Mouse (Mus musculus) hindbrain, embryonic 13.5 days (tissue): Measurements from ENCODE around the gene Ccr8. TPM values are rescaled to one million over a fixed set of nuclear protein-coding genes. Genes with fewer than 3 reads are reported as not detected.

Experiments used
- ATAC-seq: fragments of 200-750 bp; cut with Nextera tagmentation; 2 replicates; pipeline ENCODE4 v1.8.0; 2017; ENCODE audit warnings: moderate TSS enrichment; ENCODE audit not compliant: low FRiP score
- H3K27ac ChIP-seq: fragments of 300-500 bp; sonication (generic); 2 replicates; pipeline ENCODE4 v1.5.1; 2015; ENCODE audit warnings: inconsistent platforms, mild to moderate bottlenecking, moderate library complexity
- H3K27me3 ChIP-seq: fragments of 300-500 bp; sonication (generic); 2 replicates; pipeline ENCODE4 v1.6.1; 2015; ENCODE audit warnings: mild to moderate bottlenecking, inconsistent platforms
- H3K36me3 ChIP-seq: fragments of 300-500 bp; sonication (generic); 2 replicates; pipeline ENCODE4 v1.6.1; 2015; ENCODE audit warnings: mild to moderate bottlenecking, inconsistent platforms
- H3K4me1 ChIP-seq: fragments of 300-500 bp; sonication (generic); replicated peaks from 2 replicates; pipeline ENCODE4 v1.6.1; 2015; ENCODE audit warnings: inconsistent platforms
- H3K4me2 ChIP-seq: fragments of 300-500 bp; sonication (generic); 2 replicates; pipeline ENCODE4 v1.6.1; 2015; ENCODE audit warnings: inconsistent platforms, mild to moderate bottlenecking, moderate library complexity
- H3K4me3 ChIP-seq: fragments of 300-500 bp; sonication (generic); 2 replicates; pipeline ENCODE4 v1.5.1; 2015; ENCODE audit warnings: mild to moderate bottlenecking, inconsistent platforms
- H3K9ac ChIP-seq: fragments of 300-500 bp; sonication (generic); 2 replicates; pipeline ENCODE4 v1.6.1; 2015; ENCODE audit warnings: mild to moderate bottlenecking, inconsistent platforms
- H3K9me3 ChIP-seq: fragments of 300-500 bp; sonication (generic); 2 replicates; pipeline ENCODE4 v1.6.1; 2016; ENCODE audit warnings: inconsistent platforms
- WGBS: fragments of 180-500 bp; shearing (Covaris S2); methylation state at CpG from one replicate; pipeline ENCODE4 v1.1.7; 2015; 5-methylcytosine and 5-hydroxymethylcytosine counted together
- polyA plus RNA-seq: library from polyadenylated mRNA; unstranded; fragments of >200 nt; fragmentation: Nextera tagmentation; extraction: Ambion mirVana; gene quantifications from 2 replicates; pipeline ENCODE4 v1.2.1, GENCODE M21; 2015

Gene Ccr8
- polyA plus RNA-seq, 1 experiment from 2014 or later = not detected

DNA sequence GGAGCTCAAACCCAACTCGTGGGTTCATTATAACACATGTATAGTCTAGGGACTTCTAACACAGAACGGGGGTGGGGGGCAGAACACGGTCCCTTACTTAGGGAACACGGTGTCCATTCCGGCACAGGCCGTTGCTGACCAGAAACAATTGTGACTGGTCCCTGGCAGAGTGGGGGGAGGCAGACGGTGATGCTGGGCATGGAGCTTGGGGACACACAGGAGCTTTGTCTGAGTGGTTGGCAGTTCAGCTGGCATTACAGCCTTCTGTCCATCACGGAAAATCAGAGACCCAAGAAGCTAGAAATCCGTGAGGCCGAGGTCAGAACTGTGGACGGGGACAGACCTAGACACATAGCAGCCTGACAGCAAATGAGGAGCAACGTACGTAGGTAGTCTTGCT lies 52.6 kb downstream of the Ccr8 start:
- ATAC-seq = no peak

More for the DNA sequence above, 52.6 kb downstream of the Ccr8 start:
- peaks cover 16% of the 10 kb centered on the region for H3K27me3 ChIP-seq
- H3K9ac ChIP-seq = no peak overlapping the region
- 87% methylated on average over 13 of the region's 13 CpGs for WGBS
- no peak overlapping the region for H3K27ac ChIP-seq
- H3K9me3 ChIP-seq = no peaks in the 10 kb centered on the region
- 0 out of 2 replicates have a peak, but pooled peaks cover 5% of the 10 kb centered on the region for H3K4me1 ChIP-seq
- H3K4me3 ChIP-seq = no peak overlapping the region
- no peak overlapping the region for H3K4me2 ChIP-seq
- no peaks in the 10 kb centered on the region for H3K36me3 ChIP-seq

Other genes with a start within 250 kb of the Ccr8 start
- 63.2 and 65.3 TPM in 2 replicates for gene Wdr48, start 197.2 kb upstream of the Ccr8 start, polyA plus RNA-seq
- 26.0 and 27.9 TPM in 2 replicates for gene Gorasp1, start 154.5 kb upstream of the Ccr8 start, polyA plus RNA-seq
- 0.65 and 1.2 TPM in 2 replicates for gene Ttc21a, start 154.5 kb upstream of the Ccr8 start, polyA plus RNA-seq
- gene Csrnp1, start 107.5 kb upstream of the Ccr8 start, polyA plus RNA-seq = 1.2 and 1.7 TPM in 2 replicates
- 0.04 and 0.09 TPM in 2 replicates for gene Xirp1, start 68.5 kb upstream of the Ccr8 start, polyA plus RNA-seq
- 8.9 and 9.5 TPM in 2 replicates for gene Cx3cr1, start 22.2 kb upstream of the Ccr8 start, polyA plus RNA-seq
- 35.5 and 42.2 TPM in 2 replicates for gene Slc25a38, start 18.3 kb downstream of the Ccr8 start, polyA plus RNA-seq
- 905 and 920 TPM in 2 replicates for gene Rpsa, start 35.6 kb downstream of the Ccr8 start, polyA plus RNA-seq
- not detected in 2 replicates for gene Mobp, start 57.6 kb downstream of the Ccr8 start, polyA plus RNA-seq
- 3.7 and 4.3 TPM in 2 replicates for gene Myrip, start 209.4 kb downstream of the Ccr8 start, polyA plus RNA-seq